Mouse (Mus musculus) cortical plate, adult 2 months (tissue): Measurements from ENCODE around the gene Eomes.

Experiments
- CTCF ChIP-seq: fragments of 200-500 bp; IDR thresholded peaks from 2 replicates; pipeline ENCODE4 v1.5.1; 2011; ENCODE audit warnings: mild to moderate bottlenecking, control low read depth, low read length; ENCODE audit not compliant: insufficient read depth; ENCODE audit errors: extremely low read depth
- POLR2A ChIP-seq: fragments of 200-500 bp; IDR thresholded peaks from 2 replicates; pipeline ENCODE4 v1.6.1; 2011; ENCODE audit warnings: mild to moderate bottlenecking, low read length, control low read depth; ENCODE audit not compliant: insufficient read depth; ENCODE audit errors: extremely low read depth

GRCm38 (mm10) chr9:118520011-118520410 is 42.0 kb downstream of the Eomes start:
- no peak for TF ChIP-seq CTCF
- TF ChIP-seq POLR2A = no peak
